Mouse (Mus musculus): ENCODE measurements around the gene Slc38a10. TPM values are rescaled to one million over a fixed set of nuclear protein-coding genes. Genes with fewer than 3 reads are reported as not detected.

The Slc38a10 gene
- polyA plus RNA-seq, 2 experiments, result 71.9 to 92.3 TPM

GRCm38 (mm10) chr11:120137625-120138004, 13.5 kb downstream of the Slc38a10 start:
- 48% methylated on average over 5 of the region's 5 CpGs for WGBS
- H3K36me3 ChIP-seq (ENCODE audit: control insufficient read depth, insufficient read depth, low read length), result peaks cover 38% of the 10 kb centered on the region
- ATAC-seq (ENCODE audit: low FRiP score, low read depth) (no peak), DNase-seq (ENCODE audit: low spot score) (no peak)
- TF ChIP-seq POLR2A (IDR thresholded peaks at IDR 0.05; ENCODE audit: borderline replicate concordance, extremely low read depth, insufficient read depth, insufficient read length), result no peak
- H3K9ac ChIP-seq (ENCODE audit: low read depth, low read length, severe bottlenecking), result no peak overlapping the region
- no peaks in the 10 kb centered on the region for H3K9me3 ChIP-seq (ENCODE audit: control insufficient read depth, low read length)
- H3K4me1 ChIP-seq (ENCODE audit: control insufficient read depth, insufficient read depth, low read length), result no peaks in the 10 kb centered on the region
- no peak overlapping the region for H3K4me2 ChIP-seq (replicated peaks; ENCODE audit: low read depth, low read length, severe bottlenecking)
- no peak overlapping the region for H3K27ac ChIP-seq (replicated peaks; ENCODE audit: low read depth, low read length)
- no peak overlapping the region for H3K4me3 ChIP-seq (replicated peaks; ENCODE audit: low read length)
- H3K27me3 ChIP-seq (ENCODE audit: control insufficient read depth, insufficient read depth, low read length), result no peaks in the 10 kb centered on the region

- Histone ChIP-seq H3K4me1 (ENCODE audit: control insufficient read depth, insufficient read depth, low read length) (no peaks in the 10 kb centered on the region), H3K4me2 (replicated peaks; ENCODE audit: low read depth, low read length, severe bottlenecking) (no peak overlapping the region), H3K27ac (replicated peaks; ENCODE audit: low read depth, low read length) (no peak overlapping the region), H3K36me3 (ENCODE audit: control insufficient read depth, insufficient read depth, low read length) (peaks cover 44% of the 10 kb centered on the region), H3K9ac (ENCODE audit: low read depth, low read length, severe bottlenecking) (no peak overlapping the region), H3K4me3 (replicated peaks; ENCODE audit: low read length) (no peak overlapping the region), H3K27me3 (ENCODE audit: control insufficient read depth, insufficient read depth, low read length) (no peaks in the 10 kb centered on the region), H3K9me3 (ENCODE audit: control insufficient read depth, low read length) (no peaks in the 10 kb centered on the region)
- no peak for ATAC-seq (ENCODE audit: low FRiP score, low read depth)
- no peak for TF ChIP-seq POLR2A (IDR thresholded peaks at IDR 0.05; ENCODE audit: borderline replicate concordance, extremely low read depth, insufficient read depth, insufficient read length)
- no peak for DNase-seq (ENCODE audit: low spot score)
- WGBS, result 81% methylated on average over 23 of the region's 23 CpGs
Measured at GRCm38 (mm10) chr11:120136796-120137624, 14.1 kb downstream of the Slc38a10 start.

GRCm38 (mm10) chr11:120136195-120136594, 15.0 kb downstream of the Slc38a10 start:
- Histone ChIP-seq H3K9ac (ENCODE audit: low read depth, low read length, severe bottlenecking) (no peak overlapping the region), H3K27me3 (ENCODE audit: control insufficient read depth, insufficient read depth, low read length) (no peaks in the 10 kb centered on the region), H3K4me1 (ENCODE audit: control insufficient read depth, insufficient read depth, low read length) (no peaks in the 10 kb centered on the region), H3K4me2 (replicated peaks; ENCODE audit: low read depth, low read length, severe bottlenecking) (no peak overlapping the region), H3K9me3 (ENCODE audit: control insufficient read depth, low read length) (no peaks in the 10 kb centered on the region), H3K27ac (replicated peaks; ENCODE audit: low read depth, low read length) (no peak overlapping the region), H3K36me3 (ENCODE audit: control insufficient read depth, insufficient read depth, low read length) (peaks cover 48% of the 10 kb centered on the region), H3K4me3 (replicated peaks; ENCODE audit: low read length) (no peak overlapping the region)
- ATAC-seq (ENCODE audit: low FRiP score, low read depth) (no peak), DNase-seq (ENCODE audit: low spot score) (no peak)
- TF ChIP-seq POLR2A (IDR thresholded peaks at IDR 0.05; ENCODE audit: borderline replicate concordance, extremely low read depth, insufficient read depth, insufficient read length), result no peak
- 85% methylated on average over 8 of the region's 8 CpGs for WGBS

GRCm38 (mm10) chr11:120134847-120135530, 16.2 kb downstream of the Slc38a10 start:
- no peak overlapping the region for H3K27ac ChIP-seq (replicated peaks; ENCODE audit: low read depth, low read length)
- no peak for TF ChIP-seq POLR2A (IDR thresholded peaks at IDR 0.05; ENCODE audit: borderline replicate concordance, extremely low read depth, insufficient read depth, insufficient read length)
- H3K4me3 ChIP-seq (replicated peaks; ENCODE audit: low read length), result no peak overlapping the region
- peaks cover 51% of the 10 kb centered on the region for H3K36me3 ChIP-seq (ENCODE audit: control insufficient read depth, insufficient read depth, low read length)
- H3K4me2 ChIP-seq (replicated peaks; ENCODE audit: low read depth, low read length, severe bottlenecking), result no peak overlapping the region
- no peaks in the 10 kb centered on the region for H3K27me3 ChIP-seq (ENCODE audit: control insufficient read depth, insufficient read depth, low read length)
- DNase-seq (ENCODE audit: low spot score) (no peak), ATAC-seq (ENCODE audit: low FRiP score, low read depth) (no peak)
- H3K9ac ChIP-seq (ENCODE audit: low read depth, low read length, severe bottlenecking), result no peak overlapping the region
- H3K4me1 ChIP-seq (ENCODE audit: control insufficient read depth, insufficient read depth, low read length), result no peaks in the 10 kb centered on the region
- 93% methylated on average over 9 of the region's 9 CpGs for WGBS
- no peaks in the 10 kb centered on the region for H3K9me3 ChIP-seq (ENCODE audit: control insufficient read depth, low read length)

- H3K27ac ChIP-seq (replicated peaks; ENCODE audit: low read depth, low read length), result no peak overlapping the region
- H3K27me3 ChIP-seq (ENCODE audit: control insufficient read depth, insufficient read depth, low read length), result no peaks in the 10 kb centered on the region
- H3K4me1 ChIP-seq (ENCODE audit: control insufficient read depth, insufficient read depth, low read length), result no peaks in the 10 kb centered on the region
- H3K9me3 ChIP-seq (ENCODE audit: control insufficient read depth, low read length), result no peaks in the 10 kb centered on the region
- H3K4me3 ChIP-seq (replicated peaks; ENCODE audit: low read length), result no peak overlapping the region
- H3K4me2 ChIP-seq (replicated peaks; ENCODE audit: low read depth, low read length, severe bottlenecking), result no peak overlapping the region
- H3K36me3 ChIP-seq (ENCODE audit: control insufficient read depth, insufficient read depth, low read length), result peaks cover 59% of the 10 kb centered on the region
- ATAC-seq (ENCODE audit: low FRiP score, low read depth), result no peak
- no peak for TF ChIP-seq POLR2A (IDR thresholded peaks at IDR 0.05; ENCODE audit: borderline replicate concordance, extremely low read depth, insufficient read depth, insufficient read length)
- WGBS, result 95% methylated on average over 5 of the region's 5 CpGs
- no peak overlapping the region for H3K9ac ChIP-seq (ENCODE audit: low read depth, low read length, severe bottlenecking)
- DNase-seq (ENCODE audit: low spot score), result no peak
Measured at GRCm38 (mm10) chr11:120134148-120134547, 17.0 kb downstream of the Slc38a10 start.

Data from limb, embryonic 14.5 days (tissue).